7 mouse cellular contexts compared by ENCODE assay signal in genomic region chr2:34938269-34939208, GRCm38 (mm10). TPM values are rescaled to one million over a fixed set of nuclear protein-coding genes. Genes with fewer than 3 reads are reported as not detected.
DNase-seq lines count a peak whose midpoint lies in the region.

No protein-coding gene starts in this region.

- peak; percentile 76 for DNase-seq in 3134 (ENCODE audit: extremely low read depth, insufficient read length, low spot score)
- peak; percentile 77 for DNase-seq in 3T3-L1 (ENCODE audit: low read depth, low spot score)
- DNase-seq in gastrocnemius, postnatal 10 days, result peak; percentile 32
- peak; percentile 21 for DNase-seq in lung, postnatal 36 days
- no peak for DNase-seq in urinary bladder, adult 2 months (ENCODE audit: low spot score)
- DNase-seq in embryo, embryonic 11 days, result no peak
- no peak for DNase-seq in frontal cortex, postnatal 25 days (ENCODE audit: low spot score in 2 of 2)

RNA-seq across cellular contexts. Expression of gene Traf1, which starts 23.0 kb away (rescaled TPM):
- 1 to 10 TPM in 1 of 2 experiments, under 1 TPM in 1; 0.85 to 2.6 TPM for total RNA-seq in gastrocnemius, postnatal 10 days (2021)
- 5.9 and 6.6 TPM in 2 replicates for polyA plus RNA-seq in urinary bladder, adult 2 months (2012; rRNA removed)

RNA-seq across cellular contexts. Expression of gene Phf19, which starts 24.7 kb away (rescaled TPM):
- 1 to 10 TPM; 3.9 to 4.7 TPM for total RNA-seq in gastrocnemius, postnatal 10 days (2021)
- polyA plus RNA-seq in urinary bladder, adult 2 months (2012; rRNA removed), result 4.5 and 4.7 TPM in 2 replicates

Comparison
In these comparisons a context has a peak if more than half of its experiments do, and no peak if none do; other contexts are left out.
1. DNase-seq: peak in 3134 (single experiment), 3T3-L1 (single experiment), gastrocnemius, postnatal 10 days (single experiment) and lung, postnatal 36 days (single experiment); none in urinary bladder, adult 2 months (single experiment), embryo, embryonic 11 days (single experiment) and frontal cortex, postnatal 25 days (0 of 2).